Mouse (Mus musculus): ENCODE data around the gene Fbxo44. TPM values are rescaled to one million over a fixed set of nuclear protein-coding genes. Genes with fewer than 3 reads are reported as not detected.

Gene Fbxo44
- total and polyA plus RNA-seq, 3 experiments: 2.3 to 6.2 TPM; not detected in 1

GRCm38 (mm10) chr4:148170842-148171241 lies 10.6 kb upstream of the Fbxo44 start:
- no peaks in the 10 kb centered on the region; a peak in 1 of 4 replicates for H3K4me1 ChIP-seq (ENCODE audit: control insufficient read depth in 1 of 2, insufficient read depth in 2 of 2, low read length in 2 of 2)
- no peak overlapping the region for H3K9ac ChIP-seq (ENCODE audit: control insufficient read depth, low read depth, low read length, poor library complexity, severe bottlenecking)
- H3K4me3 ChIP-seq (ENCODE audit: control insufficient read depth in 1 of 2, insufficient read depth in 1 of 2, low read depth in 2 of 2, low read length in 2 of 2): no peak overlapping the region
- H3K9me3 ChIP-seq (replicated peaks; ENCODE audit: insufficient read depth, low read length): no peaks in the 10 kb centered on the region
- H3K79me2 ChIP-seq (ENCODE audit: control insufficient read depth, insufficient read depth, low read length, poor library complexity): no peaks in the 10 kb centered on the region
- no peaks in the 10 kb centered on the region for H3K36me3 ChIP-seq (ENCODE audit: control insufficient read depth in 1 of 2, insufficient read depth in 2 of 2, low read length in 2 of 2)
- H3K27me3 ChIP-seq (ENCODE audit: control insufficient read depth in 1 of 2, insufficient read depth in 2 of 2, low read length in 2 of 2): no peaks in the 10 kb centered on the region
- peak; percentile 73 for DNase-seq (ENCODE audit: low read depth, low spot score)
- peak; percentile 97 for TF ChIP-seq RAD21 (IDR thresholded peaks at IDR 0.05; ENCODE audit: low read depth, low read length)
- peak; percentile 92 to 97 (median 94) for TF ChIP-seq CTCF (IDR thresholded peaks at IDR 0.05 in 2 of 3, conservative IDR thresholded peaks at IDR 0.05 in 1 of 3; ENCODE audit: control insufficient read depth in 1 of 3, insufficient read depth in 1 of 3, low read depth in 2 of 3, low read length in 3 of 3, poor library complexity in 1 of 3, severe bottlenecking in 1 of 3)
- TF ChIP-seq GATA1 (IDR thresholded peaks at IDR 0.05; ENCODE audit: low read depth, low read length): no peak
- TF ChIP-seq SMC3 (IDR thresholded peaks at IDR 0.05; ENCODE audit: low read depth, low read length): peak; percentile 94
- peak; percentile 89 for TF ChIP-seq ZC3H11A (IDR thresholded peaks at IDR 0.05; ENCODE audit: low read depth, low read length)
- H3K27ac ChIP-seq (ENCODE audit: control insufficient read depth, low read depth, low read length): no peak overlapping the region

DNA sequence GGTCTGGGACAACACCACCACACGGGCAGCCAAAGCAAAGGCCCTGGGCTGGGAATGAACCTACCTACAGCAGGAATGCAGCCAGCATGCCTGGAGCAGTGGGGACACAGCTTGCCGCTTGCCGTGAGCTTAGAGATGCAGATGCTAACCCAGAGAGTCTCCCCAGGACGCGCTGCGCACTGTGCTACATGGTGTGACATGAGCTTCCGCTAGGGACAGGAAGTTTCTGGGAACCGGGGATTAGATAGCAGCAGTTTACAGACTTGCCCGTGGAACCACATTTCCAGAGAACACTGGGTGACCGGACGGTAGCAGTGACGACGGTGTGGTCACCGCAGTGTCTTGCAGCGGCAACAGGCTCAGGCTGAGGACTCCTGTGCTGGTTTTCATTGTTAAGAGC lies 9.3 kb upstream of the Fbxo44 start:
- no peaks in the 10 kb centered on the region; a peak in 1 of 4 replicates for H3K4me1 ChIP-seq (ENCODE audit: control insufficient read depth in 1 of 2, insufficient read depth in 2 of 2, low read length in 2 of 2)
- H3K9ac ChIP-seq (ENCODE audit: control insufficient read depth, low read depth, low read length, poor library complexity, severe bottlenecking): no peak overlapping the region
- DNase-seq (ENCODE audit: low read depth, low spot score): no peak
- H3K79me2 ChIP-seq (ENCODE audit: control insufficient read depth, insufficient read depth, low read length, poor library complexity): no peaks in the 10 kb centered on the region
- no peak overlapping the region for H3K4me3 ChIP-seq (ENCODE audit: control insufficient read depth in 1 of 2, insufficient read depth in 1 of 2, low read depth in 2 of 2, low read length in 2 of 2)
- TF ChIP-seq GATA1 (IDR thresholded peaks at IDR 0.05; ENCODE audit: low read depth, low read length): no peak
- TF ChIP-seq SMC3 (IDR thresholded peaks at IDR 0.05; ENCODE audit: low read depth, low read length): no peak
- no peaks in the 10 kb centered on the region for H3K27me3 ChIP-seq (ENCODE audit: control insufficient read depth in 1 of 2, insufficient read depth in 2 of 2, low read length in 2 of 2)
- no peaks in the 10 kb centered on the region for H3K36me3 ChIP-seq (ENCODE audit: control insufficient read depth in 1 of 2, insufficient read depth in 2 of 2, low read length in 2 of 2)
- no peaks in the 10 kb centered on the region for H3K9me3 ChIP-seq (replicated peaks; ENCODE audit: insufficient read depth, low read length)
- no peak overlapping the region for H3K27ac ChIP-seq (ENCODE audit: control insufficient read depth, low read depth, low read length)

DNA sequence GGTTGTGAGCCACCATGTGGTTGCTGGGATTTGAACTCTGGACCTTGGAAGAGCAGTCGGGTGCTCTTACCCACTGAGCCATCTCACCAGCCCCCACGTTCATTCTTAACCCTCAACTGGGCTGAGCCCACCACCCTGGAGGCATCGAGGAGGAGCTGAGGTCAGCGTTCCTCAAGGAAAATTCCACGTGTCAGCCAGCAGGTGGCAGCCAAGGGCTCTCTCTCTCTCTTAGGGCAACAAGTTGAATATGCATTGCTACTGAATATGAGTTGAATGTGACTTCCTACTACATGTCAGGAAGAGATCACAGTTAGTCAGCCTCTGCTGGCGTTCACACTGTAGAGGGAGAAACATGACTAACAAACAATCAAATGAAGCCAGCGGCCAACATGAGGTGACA lies 8.0 kb upstream of the Fbxo44 start:
- Histone ChIP-seq H3K9ac (ENCODE audit: control insufficient read depth, low read depth, low read length, poor library complexity, severe bottlenecking) (no peak overlapping the region), H3K27me3 (ENCODE audit: control insufficient read depth in 1 of 2, insufficient read depth in 2 of 2, low read length in 2 of 2) (no peaks in the 10 kb centered on the region), H3K4me1 (ENCODE audit: control insufficient read depth in 1 of 2, insufficient read depth in 2 of 2, low read length in 2 of 2) (no peaks in the 10 kb centered on the region; a peak in 2 of 4 replicates), H3K36me3 (ENCODE audit: control insufficient read depth in 1 of 2, insufficient read depth in 2 of 2, low read length in 2 of 2) (no peaks in the 10 kb centered on the region), H3K4me3 (ENCODE audit: control insufficient read depth in 1 of 2, insufficient read depth in 1 of 2, low read depth in 2 of 2, low read length in 2 of 2) (no peak overlapping the region), H3K9me3 (replicated peaks; ENCODE audit: insufficient read depth, low read length) (no peaks in the 10 kb centered on the region), H3K27ac (ENCODE audit: control insufficient read depth, low read depth, low read length) (no peak overlapping the region), H3K79me2 (ENCODE audit: control insufficient read depth, insufficient read depth, low read length, poor library complexity) (no peaks in the 10 kb centered on the region)
- peak; percentile 78 for DNase-seq (ENCODE audit: low read depth, low spot score)
- TF ChIP-seq ZNF384 (IDR thresholded peaks at IDR 0.05; ENCODE audit: low read depth, low read length) (0 out of 2 replicates have a peak, but pooled peaks have one; percentile 12), USF2 (IDR thresholded peaks at IDR 0.05; ENCODE audit: borderline replicate concordance in 1 of 2, insufficient read depth in 1 of 2, low read depth in 1 of 2, low read length in 2 of 2) (no peak), RAD21 (IDR thresholded peaks at IDR 0.05; ENCODE audit: low read depth, low read length) (peak; percentile 66), MAZ (IDR thresholded peaks at IDR 0.05; ENCODE audit: low read depth, low read length) (no peak), NELFE (IDR thresholded peaks at IDR 0.05; ENCODE audit: low read depth, low read length) (no peak), SIN3A (IDR thresholded peaks at IDR 0.05; ENCODE audit: low read length) (0 out of 2 replicates have a peak, but pooled peaks have one; percentile 34), GABPA (IDR thresholded peaks at IDR 0.05; ENCODE audit: low read depth, low read length) (no peak), ZMIZ1 (IDR thresholded peaks at IDR 0.05; ENCODE audit: low read depth, low read length) (no peak), ZC3H11A (IDR thresholded peaks at IDR 0.05; ENCODE audit: low read depth, low read length) (peak; percentile 51), MAX (IDR thresholded peaks at IDR 0.05; ENCODE audit: low read length) (peak; percentile 83), RCOR1 (IDR thresholded peaks at IDR 0.05; ENCODE audit: low read depth, low read length) (no peak), CHD1 (IDR thresholded peaks at IDR 0.05; ENCODE audit: low read depth, low read length) (no peak), MYB (IDR thresholded peaks at IDR 0.05; ENCODE audit: low read depth, low read length) (no peak), TBP (IDR thresholded peaks at IDR 0.05; ENCODE audit: low read depth, low read length) (no peak), POLR2A (IDR thresholded peaks at IDR 0.05; ENCODE audit: control insufficient read depth in 1 of 2, insufficient read depth in 1 of 2, low read depth in 1 of 2, low read length in 2 of 2, poor library complexity in 1 of 2) (no peak), HCFC1 (IDR thresholded peaks at IDR 0.05; ENCODE audit: low read depth, low read length) (no peak), BHLHE40 (IDR thresholded peaks at IDR 0.05; ENCODE audit: borderline replicate concordance, low read depth, low read length) (no peak), SMC3 (IDR thresholded peaks at IDR 0.05; ENCODE audit: low read depth, low read length) (peak; percentile 75), MEF2A (IDR thresholded peaks at IDR 0.05; ENCODE audit: extremely low read depth, insufficient replicate concordance, low read depth, low read length, poor library complexity, severe bottlenecking) (no peak), CHD2 (IDR thresholded peaks at IDR 0.05; ENCODE audit: low read length) (no peak), POLR2AphosphoS2 (IDR thresholded peaks at IDR 0.05; ENCODE audit: low read length) (no peak), POLR2AphosphoS5 (IDR thresholded peaks at IDR 0.05; ENCODE audit: borderline replicate concordance, low read depth, low read length) (no peak), MAFK (IDR thresholded peaks at IDR 0.05; ENCODE audit: borderline replicate concordance, low read depth, low read length) (peak; percentile 67), ELF1 (IDR thresholded peaks at IDR 0.05; ENCODE audit: low read depth, low read length) (no peak)
